Mouse (Mus musculus) ES-E14 (cell line): Measurements from ENCODE around the gene Tmem273. TPM values are rescaled to one million over a fixed set of nuclear protein-coding genes. Genes with fewer than 3 reads are reported as not detected.

Experiments used
- DNase-seq: peaks from one replicate; pipeline ENCODE4 v3.0.0-alpha.2; 2013; ENCODE audit warnings: low read depth, low spot score
- H3K27ac ChIP-seq: 2 replicates; pipeline ENCODE4 v1.5.1; 2012; ENCODE audit warnings: low read depth, mild to moderate bottlenecking, low read length, moderate library complexity, mixed read lengths; ENCODE audit not compliant: poor library complexity, insufficient read depth, severe bottlenecking
- H3K36me3 ChIP-seq: 2 replicates; pipeline ENCODE4 v1.6.1; 2012; ENCODE audit warnings: mild to moderate bottlenecking, low read length, moderate library complexity, mixed read lengths; ENCODE audit not compliant: control insufficient read depth, poor library complexity, insufficient read depth, severe bottlenecking
- H3K4me1 ChIP-seq, 2 experiments: fragments of 150-350 bp in 1 of 2; sonication (generic) in 1 of 2; 2 replicates each; pipeline ENCODE4 v1.6.1; 2012; ENCODE audit warnings: low read length in 2 of 2, mild to moderate bottlenecking in 1 of 2, mixed read lengths in 1 of 2; ENCODE audit not compliant: control insufficient read depth in 2 of 2, insufficient read depth in 2 of 2, poor library complexity in 1 of 2
- H3K4me3 ChIP-seq, 2 experiments: fragments of 150-350 bp in 1 of 2; sonication (generic) in 1 of 2; 2 replicates each; pipeline ENCODE4 v1.5.1; 2012; ENCODE audit warnings: low read length in 2 of 2, low read depth in 1 of 2, mild to moderate bottlenecking in 1 of 2, mixed read lengths in 1 of 2; ENCODE audit not compliant: insufficient read depth in 1 of 2, poor library complexity in 1 of 2, severe bottlenecking in 1 of 2
- H3K9ac ChIP-seq: 2 replicates; pipeline ENCODE4 v1.6.1; 2012; ENCODE audit warnings: low read depth, mild to moderate bottlenecking, low read length, mixed read lengths; ENCODE audit not compliant: poor library complexity, insufficient read depth, severe bottlenecking
- H3K9me3 ChIP-seq: fragments of 150-350 bp; sonication (generic); 2 replicates; pipeline ENCODE4 v1.6.1; 2012; ENCODE audit warnings: low read depth, mild to moderate bottlenecking, low read length; ENCODE audit not compliant: control insufficient read depth, insufficient read depth
- CHD2 ChIP-seq: IDR thresholded peaks from 2 replicates; pipeline ENCODE4 v1.6.1; 2014; ENCODE audit warnings: mild to moderate bottlenecking, low read depth, low read length, inconsistent platforms
- HCFC1 ChIP-seq: IDR thresholded peaks from 2 replicates; pipeline ENCODE4 v1.6.1; 2012; ENCODE audit warnings: low read length, inconsistent platforms, borderline replicate concordance; ENCODE audit not compliant: insufficient read depth
- MAFK ChIP-seq: IDR thresholded peaks from 2 replicates; pipeline ENCODE4 v1.6.1; 2014; ENCODE audit warnings: mild to moderate bottlenecking, low read depth, low read length, inconsistent platforms; ENCODE audit not compliant: insufficient read depth
- ZC3H11A ChIP-seq: IDR thresholded peaks from 2 replicates; pipeline ENCODE4 v1.6.1; 2012; ENCODE audit warnings: low read depth, mild to moderate bottlenecking, inconsistent platforms, low read length, borderline replicate concordance
- ZNF384 ChIP-seq: IDR thresholded peaks from 2 replicates; pipeline ENCODE4 v1.6.1; 2012; ENCODE audit warnings: low read depth, low read length, inconsistent platforms
- in situ Hi-C, 2 experiments: fragments of 600-800 bp; cut with MboI; formaldehyde crosslinking; loops; one replicate each; pipeline ENCODE4 v1.15.1; 2025; ENCODE audit warnings: low sequenced_read_pairs in 2 of 2, inconsistent platforms in 1 of 2; ENCODE audit not compliant: unreplicated experiment in 2 of 2
- total RNA-seq: library from RNA; depleted of rRNA; stranded (reverse); fragments of 300-350 nt; gene quantifications from 2 replicates; pipeline ENCODE4 v1.2.3, GENCODE M21; 2012

Tmem273 gene
- total RNA-seq, 1 experiment, result not detected

GRCm38 (mm10) chr14:32754286-32754685, 31.5 kb upstream of the Tmem273 start:
- Histone ChIP-seq H3K4me1 (no peaks in the 10 kb centered on the region), H3K4me3 (no peak overlapping the region), H3K9ac (no peak overlapping the region), H3K27ac (no peak overlapping the region), H3K36me3 (no peaks in the 10 kb centered on the region), H3K9me3 (no peaks in the 10 kb centered on the region)
- in situ Hi-C loops, result no loop called here
- DNase-seq, result no peak
- TF ChIP-seq ZC3H11A (no peak), MAFK (no peak)

GRCm38 (mm10) chr14:32762177-32762576, 23.6 kb upstream of the Tmem273 start:
- H3K36me3 ChIP-seq, result no peaks in the 10 kb centered on the region
- in situ Hi-C loops, result no loop called here
- no peaks in the 10 kb centered on the region for H3K4me1 ChIP-seq
- no peaks in the 10 kb centered on the region for H3K9me3 ChIP-seq
- no peak for DNase-seq
- H3K4me3 ChIP-seq, result no peak overlapping the region
- no peak overlapping the region for H3K9ac ChIP-seq
- H3K27ac ChIP-seq, result no peak overlapping the region
- TF ChIP-seq CHD2 (no peak), MAFK (no peak), ZNF384 (no peak), ZC3H11A (no peak)

GRCm38 (mm10) chr14:32770563-32770962, 15.2 kb upstream of the Tmem273 start:
- in situ Hi-C loops, result loop anchor here in 1 of 2 experiments (10.0 kb wide), 1 partner anchor 56 kb away; no protein-coding TSS in a partner anchor
- no peak for TF ChIP-seq HCFC1
- TF ChIP-seq CHD2, result no peak
- TF ChIP-seq ZC3H11A, result no peak
- no peak for TF ChIP-seq MAFK
- no peak for TF ChIP-seq ZNF384
- no peak overlapping the region for H3K9ac ChIP-seq
- no peaks in the 10 kb centered on the region for H3K4me1 ChIP-seq
- H3K36me3 ChIP-seq, result no peaks in the 10 kb centered on the region
- no peak overlapping the region for H3K27ac ChIP-seq
- no peak for DNase-seq
- H3K4me3 ChIP-seq, result no peak overlapping the region
- H3K9me3 ChIP-seq, result no peaks in the 10 kb centered on the region

- H3K9me3 ChIP-seq, result no peaks in the 10 kb centered on the region
- no peaks in the 10 kb centered on the region for H3K36me3 ChIP-seq
- in situ Hi-C loops, result loop anchor here in 1 of 2 experiments (10.0 kb wide), 1 partner anchor 57 kb away; no protein-coding TSS in a partner anchor
- DNase-seq, result no peak
- H3K4me3 ChIP-seq, result no peak overlapping the region
- no peak overlapping the region for H3K27ac ChIP-seq
- H3K4me1 ChIP-seq, result no peaks in the 10 kb centered on the region
- TF ChIP-seq HCFC1 (no peak), ZC3H11A (no peak), MAFK (no peak), CHD2 (no peak), ZNF384 (no peak)
- no peak overlapping the region for H3K9ac ChIP-seq
These were observed 13.7 kb upstream of the Tmem273 start for GRCm38 (mm10) chr14:32772085-32772484.

- H3K36me3 ChIP-seq, result no peaks in the 10 kb centered on the region
- no peak overlapping the region for H3K4me3 ChIP-seq
- DNase-seq, result no peak
- no peaks in the 10 kb centered on the region for H3K9me3 ChIP-seq
- H3K4me1 ChIP-seq, result no peaks in the 10 kb centered on the region
- H3K27ac ChIP-seq, result no peak overlapping the region
- TF ChIP-seq ZC3H11A (no peak), HCFC1 (no peak), MAFK (no peak), ZNF384 (no peak), CHD2 (no peak)
- in situ Hi-C loops, result loop anchor here in 1 of 2 experiments (10.0 kb wide), 1 partner anchor 58 kb away; no protein-coding TSS in a partner anchor
- no peak overlapping the region for H3K9ac ChIP-seq
These were observed 13.0 kb upstream of the Tmem273 start for GRCm38 (mm10) chr14:32772791-32773190.
